13 mouse cellular contexts compared by ENCODE assay signal in genomic region chr14:60411229-60411628, GRCm38 (mm10). TPM values are rescaled to one million over a fixed set of nuclear protein-coding genes. Genes with fewer than 3 reads are reported as not detected.
DNase-seq lines count a peak whose midpoint lies in the region; TF ChIP-seq lines count a peak whose summit lies in the region.
"Had no signal": no experiment of that assay in that cellular context is flagged by ENCODE, and none has a peak within 500 bp of the region (broad histone marks: within the 10 kb centered on the region; RNA-seq: fewer than 3 reads in every experiment).

No protein-coding gene starts in this region.

- peak; percentile 27 for DNase-seq in layer of hippocampus, adult 9-11 months
- DNase-seq in layer of hippocampus, postnatal 14 days (ENCODE audit: low spot score in 2 of 2), result no peak
- peak; percentile 81 for DNase-seq in brain, embryonic 14.5 days (ENCODE audit: low read depth)
- peak; percentile 82 for DNase-seq in cerebellum, adult 11-12 months
- DNase-seq in cerebellum, postnatal 36 days, result peak; percentile 66 to 70
- DNase-seq in adrenal gland, postnatal 4 days (ENCODE audit: low spot score in 2 of 2), result no peak
- no peak for DNase-seq in layer of hippocampus, adult 9-10 months (ENCODE audit: low spot score)
- DNase-seq: adrenal gland, adult 8-10 months; kidney, adult 2 months; lung, adult 2 months; thymus, postnatal 36 days had no signal

- TF ChIP-seq POLR2A in brain, embryonic 14.5 days (IDR thresholded peaks at IDR 0.05; ENCODE audit: borderline replicate concordance, extremely low read depth, insufficient read depth, insufficient read length, poor library complexity, severe bottlenecking), result no peak

- no peak for TF ChIP-seq CTCF in brain, embryonic 14.5 days (IDR thresholded peaks at IDR 0.05; ENCODE audit: borderline replicate concordance, extremely low read depth, insufficient read depth, insufficient read length)

RNA-seq across cellular contexts. Expression of gene Amer2, which starts 38.2 kb away (rescaled TPM):
- total RNA-seq in layer of hippocampus, postnatal 14 days (2021), result 10 to 100 TPM; 44.0 to 44.2 TPM
- 25.7 and 27.4 TPM in 2 replicates for polyA plus RNA-seq in brain, embryonic 14.5 days (2012; rRNA removed)
- 1 to 10 TPM; 5.4 to 5.8 TPM for total RNA-seq in adrenal gland, postnatal 4 days (2021)
- total RNA-seq: monocyte, adult 5-6 weeks had no signal
- polyA plus RNA-seq: macrophage had no signal

Comparison
In these comparisons a context has a peak if more than half of its experiments do, and no peak if none do; other contexts are left out.
1. DNase-seq: peak in layer of hippocampus, adult 9-11 months (single experiment), brain, embryonic 14.5 days (single experiment), cerebellum, adult 11-12 months (single experiment) and cerebellum, postnatal 36 days (2 of 2); none in layer of hippocampus, postnatal 14 days (0 of 2), adrenal gland, postnatal 4 days (0 of 2) and layer of hippocampus, adult 9-10 months (single experiment).
2. RNA of gene Amer2, which starts 38.2 kb away (total RNA-seq): 44.0 to 44.2 TPM in layer of hippocampus, postnatal 14 days; 5.4 to 5.8 TPM in adrenal gland, postnatal 4 days; every median in the first group is over 4 times any median in the second.